Mouse (Mus musculus): ENCODE measurements around the gene Cpxm1.
"Not testable (repeated sequence)": the region's sequence is repeated elsewhere in the genome, so short reads cannot be mapped to it uniquely, and the experiment has no call there.

Cpxm1 gene

DNA sequence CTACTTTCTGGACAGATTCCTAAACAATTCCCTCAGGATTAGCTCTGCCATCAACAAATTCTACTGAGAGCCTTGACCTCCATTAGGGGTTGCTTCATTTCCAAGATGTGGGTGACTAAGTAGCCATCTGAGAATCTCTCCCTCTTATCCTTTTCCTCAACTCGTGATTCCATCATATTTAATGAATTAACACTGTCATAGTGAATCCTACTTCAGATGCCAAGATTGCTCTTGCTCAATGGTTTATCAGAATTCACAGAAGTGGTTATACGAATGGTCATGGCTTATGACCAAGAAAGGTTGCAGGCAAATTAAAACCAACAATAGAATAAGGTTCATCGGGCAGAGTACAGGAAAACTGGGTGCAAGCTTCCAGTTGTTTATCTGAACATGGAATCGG lies 4.5 kb upstream of the Cpxm1 start:
- no peak for DNase-seq (ENCODE audit: low spot score)

DNA sequence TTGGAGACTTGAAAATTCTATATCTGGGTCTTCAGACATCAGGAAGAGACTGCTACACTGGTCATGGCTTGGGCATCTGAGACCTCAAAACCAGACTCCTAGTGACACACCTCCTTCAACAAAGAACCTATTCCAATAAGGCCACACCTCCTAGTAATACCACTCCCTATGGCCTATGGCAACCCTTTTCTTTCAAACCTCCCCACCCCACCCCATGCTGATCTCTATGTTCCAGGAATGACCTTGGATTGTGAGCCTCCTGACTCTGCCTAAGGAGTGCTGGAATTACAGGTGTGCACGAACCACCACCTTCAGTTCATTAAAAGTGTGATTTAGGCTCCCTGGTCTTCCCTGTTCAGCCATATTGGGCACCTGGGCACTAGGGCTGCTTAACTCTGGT lies 2.7 kb upstream of the Cpxm1 start:
- DNase-seq (ENCODE audit: low spot score), result no peak

DNA sequence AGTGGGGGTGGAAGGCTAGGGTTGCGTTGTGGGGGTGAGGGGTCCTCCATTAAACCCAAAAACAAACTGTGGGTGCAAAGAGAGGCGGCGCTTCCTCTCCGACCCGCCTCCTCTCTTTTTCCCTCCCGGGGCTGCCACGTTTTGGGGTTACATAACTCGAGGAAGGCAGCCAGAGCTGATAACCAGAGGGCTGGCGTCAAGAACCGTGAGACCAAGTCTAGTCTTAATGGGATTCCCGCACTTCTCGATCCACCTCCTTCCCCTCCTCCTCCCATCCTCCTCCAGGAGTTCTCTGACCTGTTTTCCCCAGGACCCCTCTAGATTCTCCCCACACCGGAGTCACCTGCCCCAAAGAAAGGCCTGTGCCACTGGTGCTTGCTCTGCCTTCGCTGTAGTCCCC lies 717 bp upstream of the Cpxm1 start:
- DNase-seq (ENCODE audit: low spot score), result no peak

DNA sequence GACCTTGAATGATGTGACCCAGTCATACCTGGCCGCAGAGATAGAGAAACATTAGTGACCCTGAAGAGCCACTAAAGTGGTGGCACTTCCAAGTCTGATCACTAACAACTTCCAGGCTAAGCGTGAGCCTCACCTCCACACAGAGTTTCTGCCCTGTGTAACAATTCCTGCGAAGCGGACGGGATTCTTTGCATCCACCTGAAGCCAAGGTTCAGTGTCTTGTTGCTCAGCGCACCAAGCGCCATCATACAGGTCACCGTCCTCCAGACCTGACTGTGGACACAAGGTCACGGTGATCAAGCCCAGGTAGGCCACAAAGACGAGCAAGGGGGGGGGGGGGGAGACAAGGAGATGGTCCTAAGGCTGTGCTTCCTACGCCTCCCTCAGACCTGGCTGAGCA lies 1.7 kb downstream of the Cpxm1 start:
- no peak for DNase-seq (ENCODE audit: low spot score)

DNA sequence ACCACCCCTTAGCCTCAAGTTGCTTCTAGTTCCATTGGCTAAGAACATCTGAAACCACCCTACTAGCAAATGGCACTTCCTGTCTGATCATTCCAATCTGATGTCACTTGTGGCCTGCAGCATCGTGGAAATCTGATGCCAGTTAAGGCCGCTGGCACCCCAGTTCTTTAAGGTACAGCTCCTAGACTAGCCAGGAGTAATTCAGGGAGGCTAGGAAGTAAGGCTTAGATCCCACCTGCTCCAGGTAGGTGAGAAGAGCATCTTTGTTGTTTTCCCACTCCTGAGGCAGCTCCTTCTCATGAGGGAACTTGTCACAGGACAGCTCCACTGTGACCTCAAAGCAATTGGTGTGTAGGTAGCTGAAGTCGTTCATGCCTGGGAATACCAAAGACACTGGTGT lies 4.5 kb downstream of the Cpxm1 start:
- no peak for DNase-seq (ENCODE audit: low spot score)

DNA sequence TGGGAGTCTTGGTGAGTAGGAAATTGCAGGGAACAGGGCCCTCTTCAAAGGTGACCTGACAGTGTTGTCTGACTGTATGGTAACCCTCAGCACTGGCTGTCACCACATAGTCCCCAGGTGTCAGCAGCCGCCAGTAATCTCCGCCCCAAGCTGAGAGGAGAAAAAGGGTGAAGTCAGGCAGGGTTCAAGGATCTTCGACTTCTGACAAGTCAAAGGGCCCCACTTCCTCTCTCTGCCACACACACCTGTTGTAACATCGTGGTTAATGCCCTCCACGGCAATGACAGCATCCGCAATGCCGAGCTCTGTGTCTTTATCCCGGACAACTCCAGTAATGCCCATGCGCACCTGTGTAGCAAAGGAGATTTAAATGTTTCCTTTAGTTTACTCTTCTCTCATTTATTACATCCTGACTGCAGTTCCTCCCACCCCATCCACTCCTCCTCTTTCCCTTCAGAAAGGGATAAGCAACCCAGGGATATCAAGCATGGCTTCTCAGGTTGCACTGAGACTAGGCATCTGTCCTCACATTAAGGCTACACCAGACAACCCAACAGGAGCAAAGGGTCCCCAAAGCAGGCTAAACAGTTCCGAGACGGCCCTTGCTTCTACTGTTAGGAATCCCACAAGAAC lies 6.3 kb downstream of the Cpxm1 start:
- DNase-seq (ENCODE audit: low spot score), result no peak

DNA sequence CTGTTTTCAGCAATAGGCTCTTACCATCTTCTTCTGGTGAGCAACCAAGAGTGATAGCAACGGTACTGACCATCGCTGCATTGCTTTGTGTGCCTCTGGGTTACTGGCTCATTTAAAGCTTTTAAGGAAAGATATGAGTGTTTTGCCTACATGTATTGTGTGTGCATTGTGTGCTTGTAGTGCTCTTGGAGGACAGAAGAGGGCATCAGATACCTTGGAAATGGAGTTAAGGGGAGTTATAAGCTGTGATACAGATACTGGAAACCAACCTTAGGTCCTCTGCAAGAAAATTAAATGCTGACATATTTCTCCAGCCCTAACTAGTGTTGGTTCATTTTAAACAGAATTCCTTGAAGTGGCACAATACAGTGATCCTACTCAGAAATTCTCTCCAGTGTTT lies 8.6 kb downstream of the Cpxm1 start:
- no peak for DNase-seq (ENCODE audit: low spot score)

DNA sequence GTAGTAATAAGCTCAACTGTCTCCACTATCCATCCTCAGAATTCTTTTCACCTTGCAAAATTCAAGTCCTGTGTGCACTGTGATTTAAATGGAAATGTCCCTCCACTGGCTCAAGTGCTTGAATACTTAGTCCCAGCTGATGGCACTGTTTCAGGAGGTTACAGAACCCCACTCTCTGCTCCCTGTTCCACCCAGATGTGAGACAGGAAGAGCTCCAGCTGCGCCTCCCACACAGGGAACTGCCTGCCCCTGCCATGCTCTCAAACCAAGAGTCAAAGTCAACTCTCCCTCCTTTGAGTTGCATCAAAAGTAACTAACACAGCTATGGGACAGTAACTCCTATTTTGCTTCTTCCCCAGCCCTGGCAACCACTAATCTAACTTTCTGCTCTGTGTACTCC lies 11.2 kb downstream of the Cpxm1 start:
- DNase-seq (ENCODE audit: low spot score), result no peak

DNA sequence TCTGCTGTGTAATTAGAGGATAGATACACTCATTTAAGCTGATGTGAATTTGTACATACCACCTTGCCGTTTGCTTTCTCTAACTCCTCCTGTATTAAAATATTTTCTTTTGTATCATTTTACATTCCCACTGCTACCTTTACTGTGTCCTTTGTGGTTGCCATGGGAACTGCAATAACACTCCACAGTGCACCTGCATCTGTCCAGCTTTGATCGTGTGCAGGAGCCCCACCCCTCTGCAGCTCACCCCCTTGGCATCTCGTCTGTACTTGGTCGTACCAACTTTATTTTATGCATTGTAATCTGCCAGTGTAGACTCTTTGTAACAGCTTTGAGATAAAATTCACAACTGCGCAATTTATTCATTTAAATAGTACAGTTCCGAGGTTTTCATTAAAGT lies 13.5 kb downstream of the Cpxm1 start:
- no peak for DNase-seq (ENCODE audit: low spot score)

DNA sequence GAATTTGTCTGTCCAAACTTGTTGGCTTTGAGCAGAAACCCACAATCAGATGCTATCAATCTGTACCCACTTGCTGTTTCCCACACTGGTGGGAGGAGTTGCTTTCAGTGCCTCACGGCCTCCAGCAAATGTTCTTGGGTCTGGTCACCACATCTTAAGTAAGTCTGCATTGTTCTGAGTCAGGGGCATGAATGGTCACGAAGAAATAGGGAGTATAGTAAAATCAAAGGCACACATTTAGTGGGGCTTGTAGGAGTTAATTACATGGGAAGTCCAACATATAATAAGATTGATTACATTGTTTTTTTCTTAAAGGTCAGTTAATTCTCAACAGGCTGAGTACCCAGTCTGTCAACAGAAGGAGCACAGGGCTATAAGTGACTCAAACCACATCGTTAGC lies 14.2 kb downstream of the Cpxm1 start:
- no peak for DNase-seq (ENCODE audit: low spot score)

DNA sequence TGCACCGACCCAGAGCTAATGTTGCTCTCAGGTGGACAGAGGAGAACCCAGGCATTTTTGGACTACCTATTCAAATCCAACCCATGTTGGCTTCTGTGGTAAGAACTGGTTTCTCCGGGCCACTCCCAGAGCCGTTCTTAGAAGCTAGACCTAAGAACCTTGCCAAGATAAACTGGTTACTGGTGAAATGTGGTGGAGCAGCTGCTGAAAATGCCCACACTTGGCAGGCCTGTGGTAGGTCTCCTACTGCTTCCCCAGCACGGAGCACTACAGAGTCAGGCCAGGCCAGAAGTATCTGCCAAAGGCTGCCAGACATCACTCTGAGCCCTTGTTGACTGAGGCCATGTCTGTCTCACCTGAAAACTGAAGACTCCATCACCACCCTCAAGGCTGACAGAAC lies 22.4 kb downstream of the Cpxm1 start:
- no peak for DNase-seq (ENCODE audit: low spot score)

DNA sequence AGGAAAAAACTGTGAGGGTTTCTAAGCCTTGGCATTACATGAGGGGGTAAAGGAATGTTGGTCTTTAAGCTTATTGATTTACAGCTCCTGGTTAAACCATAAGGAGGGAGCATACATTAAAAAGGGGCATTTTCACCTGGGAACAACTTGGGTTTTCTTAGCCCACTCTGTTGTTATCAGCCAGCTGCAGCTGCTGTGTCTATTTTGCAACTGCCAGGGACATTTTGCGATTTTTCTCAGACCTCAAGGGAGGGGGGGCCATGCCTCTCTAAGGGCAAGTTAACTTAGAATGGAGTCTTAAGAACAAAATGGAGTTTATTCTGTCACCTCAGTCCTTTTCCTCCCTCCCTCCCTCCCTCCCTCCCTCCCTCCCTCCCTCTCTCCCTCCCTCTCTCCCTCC lies 24.3 kb downstream of the Cpxm1 start:
- DNase-seq (ENCODE audit: low spot score), result not testable (repeated sequence)

DNA sequence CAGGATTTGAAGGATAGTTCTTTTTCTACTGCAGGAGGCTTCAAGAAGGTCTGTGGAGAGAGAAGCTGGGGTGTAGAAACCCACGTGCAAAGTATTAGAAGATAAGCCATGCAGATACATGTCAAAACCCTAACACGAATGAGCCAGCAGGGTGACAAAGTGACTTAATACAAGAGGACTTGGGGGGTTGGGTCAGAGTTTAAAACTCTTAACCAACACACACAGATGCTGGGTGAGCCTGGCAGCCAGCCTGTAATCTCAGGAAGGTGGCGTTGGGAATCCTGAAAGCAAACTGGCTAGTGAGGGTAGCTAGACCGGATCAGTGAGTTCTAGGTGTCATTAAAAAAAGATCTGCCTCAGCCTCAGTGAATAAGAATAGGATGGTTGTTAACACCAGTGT lies 30.0 kb downstream of the Cpxm1 start:
- DNase-seq (ENCODE audit: low spot score), result no peak

DNA sequence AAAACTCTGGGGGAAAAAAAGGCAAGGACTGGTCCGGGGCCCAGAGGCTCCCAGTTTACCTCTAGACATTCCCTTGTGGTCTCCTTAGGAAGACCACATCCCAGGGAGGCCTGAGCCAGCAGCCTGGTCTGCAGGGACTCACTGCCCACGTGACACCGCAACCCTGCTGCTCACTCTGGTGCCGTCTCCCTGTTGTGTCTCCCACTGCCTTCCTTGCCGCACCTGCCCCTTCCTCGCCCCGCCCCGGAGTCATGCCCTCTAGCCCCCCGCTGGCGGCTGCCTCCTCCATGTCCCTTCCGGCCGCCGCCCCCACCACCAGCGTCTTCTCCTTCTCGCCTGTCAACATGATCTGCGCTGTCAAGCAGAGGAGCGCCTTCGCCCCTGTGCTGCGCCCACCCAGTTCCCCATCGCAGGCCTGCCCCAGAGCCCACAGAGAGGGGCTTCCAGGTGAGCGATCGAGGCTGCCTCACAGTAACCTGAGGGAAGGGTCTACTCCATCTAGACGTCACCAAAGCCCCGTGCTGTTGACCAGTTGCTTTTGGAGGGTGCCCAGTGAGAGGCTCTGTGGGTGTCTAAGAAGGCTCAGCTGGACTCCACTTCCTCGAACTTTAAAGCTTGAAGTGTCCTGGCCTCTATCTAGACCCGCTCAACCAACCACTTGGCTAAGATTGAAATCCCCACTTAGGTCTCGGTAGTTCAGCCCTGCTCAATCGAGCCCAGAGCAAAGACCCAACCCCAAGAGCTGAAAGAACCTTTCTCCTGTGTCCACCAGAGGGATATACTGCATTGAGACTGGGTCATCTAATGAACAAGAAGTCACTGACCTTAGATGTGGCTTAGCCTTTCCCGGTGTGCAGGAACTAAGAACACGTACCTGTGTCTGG lies 31.9 kb downstream of the Cpxm1 start:
- no peak for DNase-seq (ENCODE audit: low spot score)

DNA sequence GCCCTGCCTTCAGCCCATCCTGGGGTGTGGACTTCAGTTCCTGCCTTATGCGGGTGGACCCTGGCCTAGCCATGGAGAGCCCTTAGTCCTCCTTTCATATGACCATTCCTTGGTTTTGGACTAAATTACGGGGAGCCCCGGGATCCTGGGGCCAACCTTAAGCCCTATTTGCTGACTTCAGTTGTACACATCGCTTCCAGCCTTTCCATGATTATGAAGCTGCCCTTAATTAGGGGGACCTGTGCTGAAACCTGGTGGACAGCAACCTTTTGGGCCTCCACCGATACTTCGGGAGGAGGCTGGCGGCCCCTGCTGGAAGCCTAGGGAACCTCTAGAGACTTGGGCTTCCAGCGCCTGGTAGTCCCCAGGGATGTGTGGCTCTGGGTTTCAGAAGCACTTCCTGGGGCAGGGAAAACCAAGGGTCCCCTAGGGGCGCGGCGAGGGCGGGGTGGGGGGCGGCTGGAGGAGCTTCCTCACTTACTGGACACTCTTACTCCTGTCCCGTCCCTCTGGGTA lies 34.8 kb downstream of the Cpxm1 start:
- DNase-seq (ENCODE audit: low spot score), result peak; percentile 57

DNA sequence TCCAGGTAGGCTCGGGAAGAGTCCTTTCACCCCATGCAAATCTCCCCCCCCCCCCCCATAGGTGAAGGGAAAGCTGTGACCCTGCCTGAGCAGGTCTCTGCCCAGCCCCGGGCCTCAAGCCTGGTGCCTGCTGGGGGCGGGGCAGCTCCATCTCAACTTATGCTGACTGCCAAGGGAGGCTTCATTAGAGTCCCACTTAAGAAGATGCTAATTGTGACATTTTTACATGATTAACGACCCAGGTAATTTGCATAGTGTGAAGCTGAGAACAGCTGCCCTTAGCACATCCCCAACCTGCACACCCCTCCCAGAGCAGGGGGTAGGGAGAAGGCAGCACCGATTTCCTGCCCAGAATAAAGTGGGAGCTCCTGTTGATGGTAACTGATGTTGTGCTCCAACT lies 38.5 kb downstream of the Cpxm1 start:
- no peak for DNase-seq (ENCODE audit: low spot score)

DNA sequence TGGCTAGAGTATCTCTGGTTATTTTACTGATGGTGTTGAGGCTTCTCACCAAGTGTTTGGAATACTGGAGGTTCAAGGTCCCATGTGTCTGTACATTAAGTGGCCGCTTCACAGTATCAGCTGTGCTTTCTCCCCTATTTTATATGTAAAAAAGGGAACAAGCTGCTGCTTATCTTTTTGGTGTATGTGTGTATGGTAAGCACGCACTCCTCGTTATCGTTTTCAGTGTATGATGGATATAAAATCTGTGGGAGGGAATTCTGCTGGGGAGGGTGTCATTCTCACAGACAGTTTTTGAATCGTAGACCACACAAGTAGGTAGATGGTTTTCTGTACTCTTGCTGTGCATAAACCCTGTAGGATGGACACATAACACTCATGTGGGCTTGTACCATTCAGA lies 39.8 kb downstream of the Cpxm1 start:
- no peak for DNase-seq (ENCODE audit: low spot score)

DNA sequence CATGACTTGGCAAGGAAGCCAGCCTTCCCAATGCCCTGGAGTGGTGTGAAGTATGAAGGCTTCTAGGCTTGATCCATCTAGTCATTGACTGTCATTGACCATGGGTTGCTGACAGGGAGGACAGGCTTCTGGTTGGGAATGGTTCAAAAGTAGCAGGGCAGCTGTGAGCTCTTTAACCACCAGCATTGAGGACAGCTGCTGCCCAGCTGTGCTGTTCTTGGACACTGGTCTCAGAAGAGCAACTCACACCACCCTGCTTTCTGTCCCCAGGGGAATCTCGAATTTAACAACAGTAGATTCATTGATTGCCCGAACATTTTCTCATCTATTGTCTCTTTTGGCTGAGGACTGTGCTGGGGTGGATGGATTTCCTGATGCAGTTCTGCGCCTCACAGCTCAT lies 43.5 kb downstream of the Cpxm1 start:
- DNase-seq (ENCODE audit: low spot score), result no peak

DNA sequence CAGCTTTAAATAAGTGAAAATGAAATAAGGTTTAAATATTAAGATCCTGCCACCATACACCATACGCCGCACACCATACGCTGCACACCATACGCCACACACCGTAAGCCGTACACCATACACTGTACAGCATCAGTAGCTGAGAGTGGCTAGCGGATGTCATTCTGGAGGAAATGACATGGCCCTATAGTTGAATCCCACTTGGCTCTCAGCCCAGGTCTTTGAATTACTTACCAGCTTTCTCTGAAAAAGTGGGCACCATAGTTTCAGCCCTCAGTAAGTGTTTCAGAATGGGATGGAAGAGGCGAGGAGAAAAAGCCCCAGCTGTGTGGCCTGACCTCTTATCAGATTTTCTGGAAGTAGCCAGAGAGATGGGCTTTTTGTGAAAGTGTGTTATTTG lies 44.0 kb downstream of the Cpxm1 start:
- no peak for DNase-seq (ENCODE audit: low spot score)

DNA sequence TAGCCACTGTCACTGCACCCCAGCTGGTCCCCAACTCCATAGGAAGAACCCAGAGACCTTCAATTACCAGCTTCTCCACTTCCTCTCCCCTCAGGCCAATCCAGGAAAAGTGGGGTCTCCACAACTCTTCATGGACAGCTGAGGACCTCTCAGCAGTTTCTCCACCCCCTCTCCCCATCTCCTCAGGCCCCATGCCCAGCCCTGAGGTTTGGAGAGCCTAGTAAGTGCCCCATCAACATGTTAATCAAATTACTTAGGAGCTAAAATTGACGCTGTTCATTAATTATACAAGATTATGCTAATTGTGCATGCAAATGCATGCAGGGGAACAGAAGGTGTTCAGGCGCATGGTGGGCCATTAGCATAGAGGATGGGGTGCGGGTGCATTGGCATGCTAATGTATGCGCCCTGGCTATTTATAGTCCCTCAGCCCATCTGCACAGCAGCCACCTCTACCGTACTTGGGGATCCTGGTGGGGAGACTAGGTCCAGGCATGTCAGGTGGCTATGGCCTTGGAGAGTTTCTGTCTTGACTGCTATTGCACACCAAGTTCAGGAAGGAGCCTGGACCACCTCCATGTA lies 45.5 kb downstream of the Cpxm1 start:
- DNase-seq (ENCODE audit: low spot score), result no peak

DNA sequence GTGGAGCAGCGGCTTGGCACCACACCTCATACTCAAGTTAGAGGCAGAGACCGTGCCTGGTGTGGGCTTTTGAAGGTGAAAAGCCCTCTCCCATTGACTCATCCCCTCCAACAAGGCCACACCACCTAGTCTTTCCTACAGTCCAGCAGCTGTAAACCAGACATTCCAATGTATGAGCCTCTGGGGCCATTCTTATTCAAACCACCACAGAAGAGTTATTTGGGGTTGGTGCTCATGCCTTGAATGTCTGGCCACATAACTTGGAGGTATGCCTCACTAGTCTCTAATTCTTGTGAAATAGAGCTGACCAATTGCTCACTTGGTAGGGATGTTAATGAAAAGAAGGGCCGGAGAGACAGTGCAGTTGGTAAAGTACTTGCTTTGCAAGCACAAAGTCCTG lies 47.0 kb downstream of the Cpxm1 start:
- DNase-seq (ENCODE audit: low spot score), result no peak

DNA sequence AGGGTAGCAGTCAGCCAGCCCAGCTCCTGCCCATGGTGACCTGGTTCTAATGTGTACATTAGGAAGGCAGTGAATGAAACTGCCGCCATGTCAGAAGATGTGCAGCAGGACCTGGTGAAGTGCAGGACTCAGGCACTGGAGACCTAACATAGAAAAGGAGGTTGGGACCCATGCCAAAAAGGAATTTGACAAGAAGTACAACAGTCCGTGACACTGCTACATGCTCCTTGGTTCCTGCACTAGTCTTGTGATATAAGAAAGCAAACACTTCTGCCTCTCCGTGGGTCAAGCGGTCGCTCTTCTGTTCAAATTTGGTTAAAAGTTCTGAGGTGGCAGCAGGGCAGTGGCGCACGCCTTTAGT lies 56.2 kb downstream of the Cpxm1 start:
- DNase-seq (ENCODE audit: low spot score), result no peak

All from ovary, postnatal 14 days (tissue).